Mouse (Mus musculus) forebrain, embryonic 13.5 days (tissue): ENCODE results near the gene Zfp511. TPM values are rescaled to one million over a fixed set of nuclear protein-coding genes. Genes with fewer than 3 reads are reported as not detected.

Experiments used
- ATAC-seq: fragments of 200-750 bp; cut with Nextera tagmentation; 2 replicates; pipeline ENCODE4 v1.8.0; 2017
- H3K27ac ChIP-seq: fragments of 300-500 bp; sonication (generic); 2 replicates; pipeline ENCODE4 v1.5.1; 2015; ENCODE audit warnings: inconsistent platforms, mild to moderate bottlenecking, moderate library complexity
- H3K27me3 ChIP-seq: fragments of 300-500 bp; sonication (generic); 2 replicates; pipeline ENCODE4 v1.6.1; 2015; ENCODE audit warnings: mild to moderate bottlenecking, inconsistent platforms
- H3K36me3 ChIP-seq: fragments of 300-500 bp; sonication (generic); 2 replicates; pipeline ENCODE4 v1.6.1; 2015; ENCODE audit warnings: mild to moderate bottlenecking, inconsistent platforms; ENCODE audit not compliant: poor library complexity, severe bottlenecking
- H3K4me1 ChIP-seq: fragments of 300-500 bp; sonication (generic); 2 replicates; pipeline ENCODE4 v1.6.1; 2015; ENCODE audit warnings: inconsistent platforms
- H3K4me2 ChIP-seq: fragments of 300-500 bp; sonication (generic); 2 replicates; pipeline ENCODE4 v1.6.1; 2015; ENCODE audit warnings: inconsistent platforms, mild to moderate bottlenecking, moderate library complexity
- H3K4me3 ChIP-seq: fragments of 300-500 bp; sonication (generic); 2 replicates; pipeline ENCODE4 v1.5.1; 2015; ENCODE audit warnings: mild to moderate bottlenecking, inconsistent platforms
- H3K9ac ChIP-seq: fragments of 300-500 bp; sonication (generic); 2 replicates; pipeline ENCODE4 v1.6.1; 2015; ENCODE audit warnings: mild to moderate bottlenecking, inconsistent platforms
- H3K9me3 ChIP-seq: fragments of 300-500 bp; sonication (generic); replicated peaks from 2 replicates; pipeline ENCODE4 v1.6.1; 2016; ENCODE audit warnings: inconsistent platforms
- WGBS: fragments of 180-500 bp; shearing (Covaris S2); methylation state at CpG from one replicate; pipeline ENCODE4 v1.1.7; 2015; 5-methylcytosine and 5-hydroxymethylcytosine counted together
- microRNA-seq: library from miRNA; unstranded; fragments of <30 nt; microRNA quantifications from one replicate; pipeline ENCODE4, GENCODE M21; 2016
- polyA plus RNA-seq: library from polyadenylated mRNA; unstranded; fragments of >200 nt; fragmentation: Nextera tagmentation; extraction: Ambion mirVana; gene quantifications from 2 replicates; pipeline ENCODE4 v1.2.1, GENCODE M21; 2015

Gene Zfp511
- polyA plus RNA-seq, 1 experiment from 2014 or later: 53.7 TPM

DNA sequence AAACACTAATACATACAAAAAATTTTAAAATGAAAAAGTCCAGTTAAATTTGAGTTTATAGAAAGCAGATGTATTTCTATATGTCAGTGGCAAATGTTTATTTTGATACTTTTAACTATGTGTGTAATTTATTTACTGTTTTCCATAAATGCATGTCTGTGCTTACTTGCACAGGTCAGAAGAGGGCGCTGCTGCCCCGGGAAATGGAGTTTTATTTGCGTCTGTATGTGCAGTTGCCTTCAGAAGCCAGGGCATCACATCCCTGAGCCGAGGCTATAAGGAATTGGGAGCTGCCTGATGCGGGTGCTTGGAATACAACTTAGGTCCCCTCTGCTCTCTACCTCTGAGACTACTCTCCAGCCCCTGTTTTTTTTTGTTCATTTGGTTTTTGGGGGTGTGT, 42.5 kb downstream of the Zfp511 start:
- peaks cover 36% of the 10 kb centered on the region for H3K4me1 ChIP-seq
- peaks cover 28% of the 10 kb centered on the region for H3K27me3 ChIP-seq
- ATAC-seq: no peak
- H3K27ac ChIP-seq: 0 out of 2 replicates have a peak overlapping the region, but pooled peaks have one; percentile 84
- no peak overlapping the region for H3K4me3 ChIP-seq
- no peak overlapping the region for H3K4me2 ChIP-seq
- no peaks in the 10 kb centered on the region for H3K9me3 ChIP-seq
- H3K9ac ChIP-seq: no peak overlapping the region
- 3% methylated on average over 5 of the region's 5 CpGs for WGBS
- H3K36me3 ChIP-seq: no peaks in the 10 kb centered on the region

DNA sequence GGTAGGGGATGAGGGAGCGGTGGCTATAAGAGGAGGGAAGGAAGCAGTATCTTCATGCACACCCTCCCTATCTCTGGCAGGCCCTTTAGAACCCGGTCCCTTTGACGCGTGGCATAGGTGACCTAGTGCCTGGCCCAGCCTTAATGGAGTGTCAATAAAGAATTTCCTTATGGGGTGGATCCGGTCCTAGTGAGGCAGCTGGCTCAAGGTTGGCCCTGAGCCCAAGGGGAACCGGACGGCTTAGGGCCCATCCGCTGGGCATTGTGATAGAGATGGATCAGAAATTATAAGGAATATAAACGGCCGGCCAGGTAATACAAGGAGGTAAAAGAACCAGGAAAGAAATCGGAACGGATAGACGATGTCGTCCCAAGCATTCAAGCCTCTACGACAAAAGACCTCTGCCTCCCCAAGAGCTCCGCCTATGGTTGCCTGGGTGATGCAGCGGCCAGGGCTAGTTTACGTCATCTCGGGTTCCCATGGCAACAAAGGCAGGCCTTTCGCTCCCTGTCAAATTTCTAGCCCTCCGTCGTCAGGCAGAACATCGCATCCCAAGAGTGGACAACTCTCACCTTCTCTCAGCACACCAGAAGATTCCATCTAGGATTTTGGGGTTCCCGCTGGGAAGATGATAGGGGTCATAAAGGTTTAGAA, 44.4 kb downstream of the Zfp511 start:
- Histone ChIP-seq H3K36me3 (no peaks in the 10 kb centered on the region), H3K4me2 (peak overlapping the region; percentile 66), H3K27ac (peak overlapping the region; percentile 84), H3K27me3 (peaks cover 23% of the 10 kb centered on the region), H3K9ac (peak overlapping the region; percentile 65), H3K4me3 (peak overlapping the region; percentile 44), H3K9me3 (no peaks in the 10 kb centered on the region), H3K4me1 (peaks cover 36% of the 10 kb centered on the region)
- 1% methylated on average over 24 of the region's 24 CpGs for WGBS
- peak; percentile 84 for ATAC-seq

DNA sequence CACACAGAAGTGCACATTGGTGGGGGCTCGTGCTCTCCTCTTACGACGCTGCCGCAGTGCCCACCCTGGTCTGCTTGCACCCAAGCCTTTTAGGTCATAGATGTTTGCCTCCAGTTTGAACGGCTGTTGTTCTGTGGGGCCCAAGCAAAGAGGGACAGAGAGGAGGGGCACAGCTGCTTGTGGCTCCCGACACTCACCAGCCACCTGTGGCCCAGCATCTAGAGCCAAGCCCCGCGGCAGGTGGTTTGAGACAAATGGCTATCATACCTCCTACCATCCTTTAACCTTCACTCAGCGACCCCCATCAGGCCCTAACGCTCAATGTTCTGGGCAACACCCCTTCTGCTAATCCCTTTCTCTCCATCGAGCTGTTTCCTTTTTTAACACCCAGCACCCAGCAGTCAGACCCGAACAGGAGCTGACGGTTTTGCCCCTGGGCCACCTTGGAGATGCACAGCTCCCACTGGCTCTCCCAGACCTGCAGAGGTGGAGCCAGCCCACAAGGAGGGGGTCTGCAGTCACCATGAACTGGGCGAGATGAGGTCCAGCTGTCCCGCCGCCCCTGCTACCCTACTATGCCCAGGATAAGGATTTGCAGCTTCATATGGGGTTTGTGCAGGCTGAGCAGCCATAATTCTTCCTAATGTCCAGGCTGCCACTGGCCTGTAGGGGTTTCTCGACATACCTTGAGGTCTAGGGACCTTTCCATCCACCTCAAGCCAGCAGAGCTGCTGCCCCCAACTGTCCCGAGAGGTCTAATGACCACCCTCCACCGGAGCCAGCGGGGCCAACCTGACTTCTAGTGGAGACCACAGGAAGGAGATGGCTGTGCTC, 45.4 kb downstream of the Zfp511 start:
- Histone ChIP-seq H3K4me2 (peak overlapping the region; percentile 66), H3K9me3 (no peaks in the 10 kb centered on the region), H3K9ac (peak overlapping the region; percentile 65), H3K27ac (peak overlapping the region; percentile 84), H3K4me1 (peaks cover 36% of the 10 kb centered on the region), H3K27me3 (peaks cover 20% of the 10 kb centered on the region), H3K4me3 (peak overlapping the region; percentile 44), H3K36me3 (no peaks in the 10 kb centered on the region)
- WGBS: 9% methylated on average over 20 of the region's 20 CpGs
- ATAC-seq: 0 out of 2 replicates have a peak, but pooled peaks have one; percentile 8

DNA sequence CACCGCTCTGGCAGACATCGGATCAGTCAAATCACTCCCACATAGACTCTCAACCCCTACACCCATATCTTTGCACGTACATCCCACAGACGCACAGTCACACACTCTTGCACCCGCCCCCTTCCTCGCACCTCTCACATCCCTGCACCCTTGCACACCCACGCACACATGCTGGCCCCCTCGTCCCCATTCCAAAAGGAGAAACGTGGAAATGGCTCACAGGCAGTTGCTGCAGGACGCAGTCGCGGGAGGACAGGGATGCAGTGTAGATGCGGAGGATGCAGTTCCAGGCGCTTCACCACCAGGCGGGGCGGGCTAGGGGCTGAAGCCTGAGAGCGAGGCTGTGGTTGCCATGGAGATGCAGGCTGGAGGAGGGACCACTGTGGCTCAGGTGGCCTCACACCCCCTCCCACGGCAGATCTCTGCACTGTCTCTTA, 46.1 kb downstream of the Zfp511 start, which contains the start of gene Caly:
TSS of gene Caly (minus strand) at position 307 of the 437 bp plus-strand sequence.
- H3K4me3 ChIP-seq: peak within 1 kb of the TSS; percentile 44
- H3K9me3 ChIP-seq: no peaks in the 10 kb centered on the region
- peaks cover 36% of the 10 kb centered on the region for H3K4me1 ChIP-seq
- H3K4me2 ChIP-seq: peak within 1 kb of the TSS; percentile 66
- H3K9ac ChIP-seq: peak within 1 kb of the TSS; percentile 65
- H3K27ac ChIP-seq: peak within 1 kb of the TSS; percentile 84
- WGBS: 4% methylated on average over 18 of the region's 18 CpGs
- H3K36me3 ChIP-seq: no peaks in the 10 kb centered on the region
- H3K27me3 ChIP-seq: peaks cover 19% of the 10 kb centered on the region
- ATAC-seq: peak; percentile 85

Small RNAs within 50 kb of the gene (microRNA-seq; reads per million reads assigned to microRNA genes)
- not detected for gene Mir7062

Other genes starting within 250 kb of the Zfp511 start
- 12.7 and 13.7 TPM in 2 replicates for gene Adgra1, start 202.2 kb upstream of the Zfp511 start, polyA plus RNA-seq
- 2.1 and 3.1 TPM in 2 replicates for gene Kndc1, start 141.7 kb upstream of the Zfp511 start, polyA plus RNA-seq
- gene Utf1, start 92.6 kb upstream of the Zfp511 start, polyA plus RNA-seq: not detected in 2 replicates
- 0.50 and 1.2 TPM in 2 replicates for gene 6430531B16Rik, start 57.6 kb upstream of the Zfp511 start, polyA plus RNA-seq
- gene Adam8, start 43.8 kb upstream of the Zfp511 start, polyA plus RNA-seq: 3.9 and 4.3 TPM in 2 replicates
- 69.6 and 74.7 TPM in 2 replicates for gene Tubgcp2, start 278 bp downstream of the Zfp511 start, polyA plus RNA-seq
- 1.2 and 2.0 TPM in 2 replicates for gene Msx3, start 12.7 kb downstream of the Zfp511 start, polyA plus RNA-seq
- 46.4 and 58.4 TPM in 2 replicates for gene Caly, start 46.2 kb downstream of the Zfp511 start, polyA plus RNA-seq
- gene Prap1, start 57.0 kb downstream of the Zfp511 start, polyA plus RNA-seq: not detected in 2 replicates
- 19.3 and 19.6 TPM in 2 replicates for gene Fuom, start 66.0 kb downstream of the Zfp511 start, polyA plus RNA-seq
- gene Paox, start 79.4 kb downstream of the Zfp511 start, polyA plus RNA-seq: 7.5 and 9.7 TPM in 2 replicates
- gene Echs1, start 80.1 kb downstream of the Zfp511 start, polyA plus RNA-seq: 126 and 128 TPM in 2 replicates
- 35.3 and 38.7 TPM in 2 replicates for gene Mtg1, start 101.2 kb downstream of the Zfp511 start, polyA plus RNA-seq
- gene Sprn, start 118.5 kb downstream of the Zfp511 start, polyA plus RNA-seq: 3.3 and 5.3 TPM in 2 replicates
- not detected in 2 replicates for gene Olfr522, start 128.4 kb downstream of the Zfp511 start, polyA plus RNA-seq
- not detected in 2 replicates for gene Olfr523, start 136.8 kb downstream of the Zfp511 start, polyA plus RNA-seq
- gene Olfr524, start 169.6 kb downstream of the Zfp511 start, polyA plus RNA-seq: not detected in 2 replicates
- not detected in 2 replicates for gene Cd163l1, start 181.9 kb downstream of the Zfp511 start, polyA plus RNA-seq
- gene 5830411N06Rik, start 210.9 kb downstream of the Zfp511 start, polyA plus RNA-seq: not detected in 2 replicates